Mouse (Mus musculus) monocyte, adult 2 months (primary cell): ENCODE data around the gene Kcnk7.
A peak's percentile ranks its signal among the peaks of the same experiment; 100 is the strongest.

Experiments used
- DNase-seq, 2 experiments: peaks; one replicate each; pipeline ENCODE4 v3.0.0; 2022; ENCODE audit warnings: low spot score in 2 of 2, low read depth in 1 of 2

Kcnk7 gene

GRCm38 (mm10) chr19:5724549-5724941, 20.4 kb downstream of the Kcnk7 start:
- DNase-seq = peak; percentile 91 to 95

- DNase-seq = no peak
These were observed 21.0 kb downstream of the Kcnk7 start for GRCm38 (mm10) chr19:5725029-5725707.

GRCm38 (mm10) chr19:5725767-5726515, 21.8 kb downstream of the Kcnk7 start, which contains the start of gene Ehbp1l1:
Ehbp1l1 (minus strand) TSS chr19:5726317.
- DNase-seq = peak in 1 of 2 experiments; percentile 42

GRCm38 (mm10) chr19:5726961-5727578, 22.9 kb downstream of the Kcnk7 start:
- DNase-seq = no peak

GRCm38 (mm10) chr19:5727701-5728100, 23.5 kb downstream of the Kcnk7 start:
- DNase-seq = peak; percentile 67 to 84

GRCm38 (mm10) chr19:5728631-5729443, 24.7 kb downstream of the Kcnk7 start:
- no peak for DNase-seq

GRCm38 (mm10) chr19:5729444-5729815, 25.3 kb downstream of the Kcnk7 start, which contains the start of gene Fam89b:
Fam89b (minus strand) TSS chr19:5729653.
- peak in 1 of 2 experiments; percentile 71 for DNase-seq

GRCm38 (mm10) chr19:5730314-5731186, 26.4 kb downstream of the Kcnk7 start:
- DNase-seq = no peak

- DNase-seq = peak; percentile 74 to 86
These were observed 27.3 kb downstream of the Kcnk7 start for GRCm38 (mm10) chr19:5731264-5731978.

GRCm38 (mm10) chr19:5734325-5734724, 30.2 kb downstream of the Kcnk7 start:
- DNase-seq = no peak

- no peak for DNase-seq
These were observed 35.3 kb downstream of the Kcnk7 start for GRCm38 (mm10) chr19:5739446-5739845.

- no peak for DNase-seq
These were observed 36.5 kb downstream of the Kcnk7 start, which contains the start of gene Ltbp3 for GRCm38 (mm10) chr19:5740320-5741317. Ltbp3 (plus strand) TSS chr19:5740904.

GRCm38 (mm10) chr19:5741641-5742240, 37.6 kb downstream of the Kcnk7 start:
- DNase-seq = no peak

GRCm38 (mm10) chr19:5742241-5742641, 38.1 kb downstream of the Kcnk7 start:
- DNase-seq = no peak

- DNase-seq = peak in 1 of 2 experiments; percentile 27
These were observed 39.4 kb downstream of the Kcnk7 start for GRCm38 (mm10) chr19:5743576-5743975.

- no peak for DNase-seq
These were observed 41.9 kb downstream of the Kcnk7 start for GRCm38 (mm10) chr19:5745756-5746710.
